Mouse (Mus musculus): ENCODE measurements at regions not wholly inside any gene's neighbourhood (a gene's known extent, or its start where the extent isn't known, plus 50 kb on each side); places are given as distances from the start of the nearest gene placed in this dataset.

DNA sequence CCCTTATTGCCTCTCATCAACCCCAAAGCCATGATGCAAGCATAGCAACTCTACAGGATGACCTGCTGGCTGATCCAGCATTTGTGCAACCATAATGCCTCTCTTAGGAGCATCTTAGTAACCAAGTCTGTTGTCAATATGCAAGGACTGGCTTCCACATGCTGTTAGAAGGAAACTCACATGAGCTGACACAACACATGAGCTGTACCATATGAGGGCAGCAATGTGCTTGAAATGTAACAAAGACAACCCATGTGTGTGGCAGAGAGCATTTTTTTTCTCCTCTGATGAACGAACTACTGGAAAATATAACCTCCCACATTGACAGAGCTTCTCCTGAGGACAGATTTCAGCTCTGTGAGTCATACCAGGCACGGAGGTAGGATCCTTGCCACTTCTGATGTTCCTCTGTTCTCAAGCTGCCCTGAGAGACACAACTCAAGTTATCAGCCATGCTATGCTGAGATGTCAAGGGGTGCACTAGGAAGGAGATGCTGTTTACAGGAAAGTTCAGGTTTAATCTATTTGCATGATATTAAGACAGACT lies 124.5 kb downstream of the Tmem18 start:
- H3K27ac ChIP-seq (ENCODE audit: insufficient read depth, low read depth, low read length) = no peak overlapping the region
- H3K4me1 ChIP-seq (ENCODE audit: control insufficient read depth, insufficient read depth, low read length) = 0 out of 2 replicates have a peak, but pooled peaks cover 2% of the 10 kb centered on the region
- TF ChIP-seq POLR2A (IDR thresholded peaks at IDR 0.05; ENCODE audit: borderline replicate concordance, low read depth, low read length) (no peak), CTCF (IDR thresholded peaks at IDR 0.05; ENCODE audit: low read depth, low read length) (no peak)
- H3K4me3 ChIP-seq (ENCODE audit: insufficient read depth, low read length) = no peak overlapping the region

DNA sequence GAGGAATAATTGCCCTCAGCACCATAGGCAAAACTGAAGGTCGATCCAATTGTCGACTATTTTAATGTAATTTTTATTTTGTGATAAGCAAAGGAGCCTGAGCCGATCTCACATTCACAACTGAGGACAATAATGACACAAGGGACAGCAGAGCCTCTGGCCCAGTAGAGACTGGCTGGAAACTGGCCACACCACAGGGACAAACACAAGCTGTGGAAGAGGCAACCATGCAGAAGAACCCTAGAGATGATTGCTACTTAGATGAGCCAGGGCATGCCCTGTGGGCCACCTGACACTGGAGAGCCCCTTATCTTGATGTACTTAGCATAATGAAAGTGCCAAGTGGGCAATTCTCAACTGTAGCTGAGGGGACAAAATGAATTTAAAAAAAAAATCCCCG lies 126.3 kb downstream of the Tmem18 start:
- 0 out of 2 replicates have a peak, but pooled peaks cover 2% of the 10 kb centered on the region for H3K4me1 ChIP-seq (ENCODE audit: control insufficient read depth, insufficient read depth, low read length)
- H3K4me3 ChIP-seq (ENCODE audit: insufficient read depth, low read length) = no peak overlapping the region
- no peak overlapping the region for H3K27ac ChIP-seq (ENCODE audit: insufficient read depth, low read depth, low read length)
- no peak for TF ChIP-seq POLR2A (IDR thresholded peaks at IDR 0.05; ENCODE audit: borderline replicate concordance, low read depth, low read length)
- TF ChIP-seq CTCF (IDR thresholded peaks at IDR 0.05; ENCODE audit: low read depth, low read length) = no peak

GRCm38 (mm10) chr12:30726747-30727146 lies 142.5 kb downstream of the Tmem18 start:
- TF ChIP-seq POLR2A (IDR thresholded peaks at IDR 0.05; ENCODE audit: borderline replicate concordance, low read depth, low read length) = no peak
- no peak for TF ChIP-seq CTCF (IDR thresholded peaks at IDR 0.05; ENCODE audit: low read depth, low read length)
- Histone ChIP-seq H3K27ac (ENCODE audit: insufficient read depth, low read depth, low read length) (no peak overlapping the region), H3K4me1 (ENCODE audit: control insufficient read depth, insufficient read depth, low read length) (peaks cover 20% of the 10 kb centered on the region), H3K4me3 (ENCODE audit: insufficient read depth, low read length) (no peak overlapping the region)

DNA sequence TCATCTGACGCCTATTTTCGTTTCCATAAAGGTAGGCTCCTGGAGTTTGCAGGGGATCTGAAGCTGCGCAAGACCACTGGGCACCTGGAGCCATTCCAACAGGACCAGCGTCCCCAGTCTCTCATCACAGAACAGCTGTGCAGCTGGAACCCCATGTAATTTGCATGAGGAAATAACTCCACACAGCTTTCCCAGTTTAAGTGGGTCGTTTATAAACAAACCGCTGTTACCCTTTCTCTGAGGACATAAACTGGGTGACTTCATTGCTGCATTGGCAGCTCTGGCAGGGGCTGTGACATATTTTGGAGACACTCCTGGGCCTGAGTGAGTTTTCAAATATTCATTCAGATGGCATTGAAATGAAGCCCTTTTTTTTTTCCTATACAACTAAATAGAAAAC lies 145.2 kb downstream of the Tmem18 start:
- Histone ChIP-seq H3K4me1 (ENCODE audit: control insufficient read depth, insufficient read depth, low read length) (peaks cover 20% of the 10 kb centered on the region), H3K27ac (ENCODE audit: insufficient read depth, low read depth, low read length) (no peak overlapping the region), H3K4me3 (ENCODE audit: insufficient read depth, low read length) (no peak overlapping the region)
- TF ChIP-seq POLR2A (IDR thresholded peaks at IDR 0.05; ENCODE audit: borderline replicate concordance, low read depth, low read length) = no peak
- TF ChIP-seq CTCF (IDR thresholded peaks at IDR 0.05; ENCODE audit: low read depth, low read length) = no peak

DNA sequence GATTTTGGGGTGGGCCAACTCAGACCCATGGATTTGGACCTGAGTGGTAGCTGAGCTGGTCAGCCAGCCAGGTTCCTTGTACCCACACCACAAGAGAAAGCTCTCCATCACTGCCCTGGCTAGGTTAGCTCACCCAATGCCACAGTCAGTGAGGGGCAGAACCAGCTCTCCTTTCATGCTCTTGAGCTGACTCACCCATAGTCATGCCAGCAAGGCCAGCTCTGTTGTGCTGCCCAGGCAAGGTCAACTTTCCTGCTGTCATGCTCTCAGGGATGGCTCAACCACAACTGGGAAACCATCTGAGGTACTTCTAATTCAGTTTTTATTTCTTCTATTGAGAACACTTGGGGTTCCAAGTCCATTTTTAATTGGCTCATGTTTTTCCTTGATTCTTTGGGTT lies 116.5 kb upstream of the Alkal2 start:
- peaks cover 12% of the 10 kb centered on the region for H3K4me1 ChIP-seq (ENCODE audit: control insufficient read depth, insufficient read depth, low read length)
- H3K27ac ChIP-seq (ENCODE audit: insufficient read depth, low read depth, low read length) = no peak overlapping the region
- H3K4me3 ChIP-seq (ENCODE audit: insufficient read depth, low read length) = no peak overlapping the region
- TF ChIP-seq POLR2A (IDR thresholded peaks at IDR 0.05; ENCODE audit: borderline replicate concordance, low read depth, low read length) (no peak), CTCF (IDR thresholded peaks at IDR 0.05; ENCODE audit: low read depth, low read length) (no peak)

- no peak overlapping the region for H3K27ac ChIP-seq (ENCODE audit: insufficient read depth, low read depth, low read length)
- H3K4me3 ChIP-seq (ENCODE audit: insufficient read depth, low read length) = no peak overlapping the region
- TF ChIP-seq CTCF (IDR thresholded peaks at IDR 0.05; ENCODE audit: low read depth, low read length) = no peak
- TF ChIP-seq POLR2A (IDR thresholded peaks at IDR 0.05; ENCODE audit: borderline replicate concordance, low read depth, low read length) = no peak
- no peaks in the 10 kb centered on the region for H3K4me1 ChIP-seq (ENCODE audit: control insufficient read depth, insufficient read depth, low read length)
These were observed 90.8 kb upstream of the Alkal2 start for GRCm38 (mm10) chr12:30793371-30793770.

DNA sequence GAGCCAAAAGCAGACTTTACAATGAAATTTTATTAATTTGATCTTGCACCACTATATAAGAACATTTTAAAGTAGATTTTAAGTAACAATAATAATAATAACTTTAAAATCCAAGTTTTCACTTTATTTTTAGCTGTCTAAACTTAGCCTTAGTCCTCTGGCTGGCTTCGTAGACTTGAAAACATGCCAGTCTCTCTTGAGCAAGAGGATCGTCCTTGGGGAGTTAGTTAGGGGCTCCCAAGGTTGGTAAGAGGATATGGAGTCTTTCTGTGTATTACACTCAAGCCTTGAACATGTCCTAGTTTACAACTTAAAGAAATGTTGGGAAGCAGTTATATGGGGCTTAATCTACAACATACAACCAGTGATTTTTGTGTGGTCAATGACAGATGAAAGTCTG lies 68.0 kb upstream of the Alkal2 start:
- Histone ChIP-seq H3K4me3 (ENCODE audit: insufficient read depth, low read length) (no peak overlapping the region), H3K27ac (ENCODE audit: insufficient read depth, low read depth, low read length) (no peak overlapping the region), H3K4me1 (ENCODE audit: control insufficient read depth, insufficient read depth, low read length) (no peaks in the 10 kb centered on the region)
- TF ChIP-seq POLR2A (IDR thresholded peaks at IDR 0.05; ENCODE audit: borderline replicate concordance, low read depth, low read length) = no peak
- TF ChIP-seq CTCF (IDR thresholded peaks at IDR 0.05; ENCODE audit: low read depth, low read length) = no peak

DNA sequence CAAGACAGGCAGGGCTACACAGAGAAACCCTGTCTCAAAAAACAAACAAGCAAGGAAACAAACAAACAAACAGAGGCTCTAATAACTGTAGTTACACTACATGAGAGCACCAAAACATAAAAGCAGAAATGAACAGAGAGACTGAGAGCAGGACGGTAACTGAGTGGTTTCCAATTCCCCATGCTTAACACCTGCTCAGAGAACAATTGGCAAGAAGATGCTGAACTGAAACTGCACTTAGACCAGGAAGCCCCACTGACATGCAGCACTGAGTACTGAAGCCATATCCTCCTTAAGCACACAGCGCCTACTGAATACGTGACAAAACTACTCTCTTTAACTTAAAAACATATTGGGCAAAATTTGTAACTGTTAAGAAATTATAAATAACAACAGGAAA lies 52.7 kb upstream of the Alkal2 start:
- TF ChIP-seq CTCF (IDR thresholded peaks at IDR 0.05; ENCODE audit: low read depth, low read length) (no peak), POLR2A (IDR thresholded peaks at IDR 0.05; ENCODE audit: borderline replicate concordance, low read depth, low read length) (no peak)
- Histone ChIP-seq H3K27ac (ENCODE audit: insufficient read depth, low read depth, low read length) (no peak overlapping the region), H3K4me1 (ENCODE audit: control insufficient read depth, insufficient read depth, low read length) (no peaks in the 10 kb centered on the region), H3K4me3 (ENCODE audit: insufficient read depth, low read length) (no peak overlapping the region)

All from bone marrow macrophage, adult 2 months (primary cell).